Mouse (Mus musculus): ENCODE data around the gene Mkrn2os. TPM values are rescaled to one million over a fixed set of nuclear protein-coding genes. Genes with fewer than 3 reads are reported as not detected.
A peak's percentile ranks its signal among the peaks of the same experiment; 100 is the strongest.

Gene Mkrn2os
- polyA plus RNA-seq, 1 experiment, result not detected

GRCm38 (mm10) chr6:115559651-115560632 is 32.4 kb downstream of the Mkrn2os start:
- Histone ChIP-seq H3K4me1 (ENCODE audit: control insufficient read depth, insufficient read depth, low read length) (no peaks in the 10 kb centered on the region), H3K27ac (ENCODE audit: insufficient read depth, low read length) (no peak overlapping the region), H3K4me3 (ENCODE audit: insufficient read depth, low read length) (no peak overlapping the region)
- TF ChIP-seq CTCF (IDR thresholded peaks at IDR 0.05; ENCODE audit: extremely low read depth, insufficient read depth, low read length) (no peak), POLR2A (IDR thresholded peaks at IDR 0.05; ENCODE audit: extremely low read depth, insufficient read depth, low read length) (no peak)

GRCm38 (mm10) chr6:115558176-115558575 is 34.2 kb downstream of the Mkrn2os start:
- no peaks in the 10 kb centered on the region for H3K4me1 ChIP-seq (ENCODE audit: control insufficient read depth, insufficient read depth, low read length)
- no peak for TF ChIP-seq CTCF (IDR thresholded peaks at IDR 0.05; ENCODE audit: extremely low read depth, insufficient read depth, low read length)
- TF ChIP-seq POLR2A (IDR thresholded peaks at IDR 0.05; ENCODE audit: extremely low read depth, insufficient read depth, low read length), result no peak
- no peak overlapping the region for H3K27ac ChIP-seq (ENCODE audit: insufficient read depth, low read length)
- H3K4me3 ChIP-seq (ENCODE audit: insufficient read depth, low read length), result no peak overlapping the region

- Histone ChIP-seq H3K4me3 (ENCODE audit: insufficient read depth, low read length) (no peak overlapping the region), H3K4me1 (ENCODE audit: control insufficient read depth, insufficient read depth, low read length) (no peaks in the 10 kb centered on the region), H3K27ac (ENCODE audit: insufficient read depth, low read length) (no peak overlapping the region)
- TF ChIP-seq CTCF (IDR thresholded peaks at IDR 0.05; ENCODE audit: extremely low read depth, insufficient read depth, low read length) (peak; percentile 38), POLR2A (IDR thresholded peaks at IDR 0.05; ENCODE audit: extremely low read depth, insufficient read depth, low read length) (no peak)
Measured at GRCm38 (mm10) chr6:115555485-115555884, 36.9 kb downstream of the Mkrn2os start.

GRCm38 (mm10) chr6:115546276-115546675 is 46.1 kb downstream of the Mkrn2os start:
- TF ChIP-seq POLR2A (IDR thresholded peaks at IDR 0.05; ENCODE audit: extremely low read depth, insufficient read depth, low read length) (no peak), CTCF (IDR thresholded peaks at IDR 0.05; ENCODE audit: extremely low read depth, insufficient read depth, low read length) (peak; percentile 40; the same call in 1 of the 2 replicates)
- no peaks in the 10 kb centered on the region for H3K4me1 ChIP-seq (ENCODE audit: control insufficient read depth, insufficient read depth, low read length)
- no peak overlapping the region for H3K27ac ChIP-seq (ENCODE audit: insufficient read depth, low read length)
- H3K4me3 ChIP-seq (ENCODE audit: insufficient read depth, low read length), result no peak overlapping the region

- Histone ChIP-seq H3K4me3 (ENCODE audit: insufficient read depth, low read length) (peak within 1 kb of the TSS; percentile 84), H3K27ac (ENCODE audit: insufficient read depth, low read length) (peak within 1 kb of the TSS; percentile 38; the same call in 1 of the 2 replicates), H3K4me1 (ENCODE audit: control insufficient read depth, insufficient read depth, low read length) (no peaks in the 10 kb centered on the region)
- no peak for TF ChIP-seq CTCF (IDR thresholded peaks at IDR 0.05; ENCODE audit: extremely low read depth, insufficient read depth, low read length)
- TF ChIP-seq POLR2A (IDR thresholded peaks at IDR 0.05; ENCODE audit: extremely low read depth, insufficient read depth, low read length), result peak; percentile 81
Measured at GRCm38 (mm10) chr6:115544442-115544970, 47.9 kb downstream of the Mkrn2os start, which contains the start of gene Tsen2. Tsen2 (plus strand) TSS chr6:115544664.

- Histone ChIP-seq H3K4me1 (ENCODE audit: control insufficient read depth, insufficient read depth, low read length) (no peaks in the 10 kb centered on the region), H3K4me3 (ENCODE audit: insufficient read depth, low read length) (no peak overlapping the region), H3K27ac (ENCODE audit: insufficient read depth, low read length) (no peak overlapping the region)
- no peak for TF ChIP-seq CTCF (IDR thresholded peaks at IDR 0.05; ENCODE audit: extremely low read depth, insufficient read depth, low read length)
- no peak for TF ChIP-seq POLR2A (IDR thresholded peaks at IDR 0.05; ENCODE audit: extremely low read depth, insufficient read depth, low read length)
Measured at GRCm38 (mm10) chr6:115542341-115542740, 50.0 kb downstream of the Mkrn2os start.

GRCm38 (mm10) chr6:115541676-115542275 is 50.6 kb downstream of the Mkrn2os start:
- Histone ChIP-seq H3K4me1 (ENCODE audit: control insufficient read depth, insufficient read depth, low read length) (no peaks in the 10 kb centered on the region), H3K27ac (ENCODE audit: insufficient read depth, low read length) (no peak overlapping the region), H3K4me3 (ENCODE audit: insufficient read depth, low read length) (no peak overlapping the region)
- TF ChIP-seq CTCF (IDR thresholded peaks at IDR 0.05; ENCODE audit: extremely low read depth, insufficient read depth, low read length), result no peak
- no peak for TF ChIP-seq POLR2A (IDR thresholded peaks at IDR 0.05; ENCODE audit: extremely low read depth, insufficient read depth, low read length)

- TF ChIP-seq POLR2A (IDR thresholded peaks at IDR 0.05; ENCODE audit: extremely low read depth, insufficient read depth, low read length) (no peak), CTCF (IDR thresholded peaks at IDR 0.05; ENCODE audit: extremely low read depth, insufficient read depth, low read length) (peak; percentile 94)
Measured at GRCm38 (mm10) chr6:115538645-115539429, 53.5 kb downstream of the Mkrn2os start.

GRCm38 (mm10) chr6:115536169-115536568 is 56.2 kb downstream of the Mkrn2os start:
- Histone ChIP-seq H3K4me1 (ENCODE audit: control insufficient read depth, insufficient read depth, low read length) (no peaks in the 10 kb centered on the region), H3K27ac (ENCODE audit: insufficient read depth, low read length) (no peak overlapping the region), H3K4me3 (ENCODE audit: insufficient read depth, low read length) (no peak overlapping the region)
- TF ChIP-seq CTCF (IDR thresholded peaks at IDR 0.05; ENCODE audit: extremely low read depth, insufficient read depth, low read length) (no peak), POLR2A (IDR thresholded peaks at IDR 0.05; ENCODE audit: extremely low read depth, insufficient read depth, low read length) (no peak)

More at GRCm38 (mm10) chr6:115538645-115539429, 53.5 kb downstream of the Mkrn2os start:
- Histone ChIP-seq H3K27ac (ENCODE audit: insufficient read depth, low read length) (no peak overlapping the region), H3K4me1 (ENCODE audit: control insufficient read depth, insufficient read depth, low read length) (no peaks in the 10 kb centered on the region), H3K4me3 (ENCODE audit: insufficient read depth, low read length) (0 out of 2 replicates have a peak overlapping the region, but pooled peaks have one; percentile 7)
